Mouse (Mus musculus): ENCODE results near the gene Rusc2. TPM values are rescaled to one million over a fixed set of nuclear protein-coding genes. Genes with fewer than 3 reads are reported as not detected.

The Rusc2 gene
- polyA plus RNA-seq, 1 experiment from 2014 or later = 23.4 TPM

DNA sequence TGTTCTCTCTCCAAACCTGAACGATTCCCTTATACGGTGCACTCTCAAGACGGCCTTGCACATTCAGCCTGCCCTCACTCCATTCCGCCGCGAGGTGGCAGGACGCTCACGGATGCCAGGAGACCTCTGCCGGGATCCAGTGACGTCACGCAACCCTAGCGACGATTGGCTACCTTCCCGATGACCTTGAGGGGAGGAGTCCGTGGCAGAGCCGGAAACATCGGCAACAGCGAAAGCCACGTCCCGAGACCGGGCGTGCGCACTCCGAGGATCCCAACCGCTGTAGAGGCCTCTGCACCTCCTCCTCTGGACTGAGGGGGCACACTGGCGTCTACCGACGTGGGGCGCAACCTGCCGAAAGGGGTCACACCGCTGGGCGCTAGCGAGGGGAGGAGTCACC lies 60.3 kb downstream of the Rusc2 start:
- peak; percentile 95 for ATAC-seq
- no peaks in the 10 kb centered on the region for H3K27me3 ChIP-seq (replicated peaks; ENCODE audit: insufficient read depth, low read length)

GRCm38 (mm10) chr4:43442456-43443361 lies 60.9 kb downstream of the Rusc2 start:
- H3K9ac ChIP-seq (replicated peaks; ENCODE audit: low read depth) = peak overlapping the region; percentile 98
- under 1% methylated on average over 44 of the region's 88 CpGs for WGBS
- H3K4me1 ChIP-seq (ENCODE audit: insufficient read depth, low read depth, low read length) = no peaks in the 10 kb centered on the region
- H3K36me3 ChIP-seq (ENCODE audit: insufficient read depth, low read length) = 0 out of 2 replicates have a peak, but pooled peaks cover 8% of the 10 kb centered on the region
- peak overlapping the region; percentile 93 for H3K4me2 ChIP-seq (replicated peaks; ENCODE audit: low read depth, low read length)
- peak overlapping the region; percentile 96 for H3K4me3 ChIP-seq (ENCODE audit: low read depth, low read length)
- no peaks in the 10 kb centered on the region for H3K9me3 ChIP-seq (ENCODE audit: low read length)
- ATAC-seq (peak; percentile 77), DNase-seq (ENCODE audit: low spot score) (peak; percentile 90)
- no peak for TF ChIP-seq EP300 (IDR thresholded peaks at IDR 0.05)
- no peak for TF ChIP-seq CTCF (IDR thresholded peaks at IDR 0.05)
- peak overlapping the region; percentile 92 for H3K27ac ChIP-seq (ENCODE audit: low read length)
- H3K27me3 ChIP-seq (replicated peaks; ENCODE audit: insufficient read depth, low read length) = no peaks in the 10 kb centered on the region

More for the DNA sequence above, 60.3 kb downstream of the Rusc2 start:
- H3K9ac ChIP-seq (replicated peaks; ENCODE audit: low read depth) = peak overlapping the region; percentile 98
- 0 out of 2 replicates have a peak, but pooled peaks cover 6% of the 10 kb centered on the region for H3K36me3 ChIP-seq (ENCODE audit: insufficient read depth, low read length)
- DNase-seq (ENCODE audit: low spot score) = peak; percentile 99
- TF ChIP-seq CTCF (IDR thresholded peaks at IDR 0.05) (peak; percentile 96), EP300 (IDR thresholded peaks at IDR 0.05) (no peak)
- H3K4me2 ChIP-seq (replicated peaks; ENCODE audit: low read depth, low read length) = peak overlapping the region; percentile 93
- H3K4me1 ChIP-seq (ENCODE audit: insufficient read depth, low read depth, low read length) = no peaks in the 10 kb centered on the region
- H3K27ac ChIP-seq (ENCODE audit: low read length) = peak overlapping the region; percentile 92
- H3K4me3 ChIP-seq (ENCODE audit: low read depth, low read length) = peak overlapping the region; percentile 96
- under 1% methylated on average over 33 of the region's 33 CpGs for WGBS
- H3K9me3 ChIP-seq (ENCODE audit: low read length) = no peaks in the 10 kb centered on the region

DNA sequence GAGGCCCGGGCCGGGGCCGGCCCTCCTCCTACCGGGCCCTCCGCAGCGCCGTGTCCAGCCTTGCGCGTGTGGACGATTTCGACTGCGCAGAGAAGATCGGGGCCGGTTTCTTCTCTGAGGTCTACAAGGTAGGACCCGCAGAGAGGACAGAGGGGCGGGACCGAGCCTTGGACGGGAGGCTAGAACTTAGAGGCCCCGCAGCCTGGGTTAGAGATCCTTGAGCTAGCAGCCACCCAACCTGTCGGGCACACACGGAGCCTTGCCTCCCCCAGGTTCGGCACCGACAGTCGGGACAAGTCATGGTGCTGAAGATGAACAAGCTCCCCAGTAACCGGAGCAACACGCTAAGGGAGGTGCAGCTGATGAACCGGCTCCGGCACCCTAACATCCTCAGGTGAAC lies 61.7 kb downstream of the Rusc2 start:
- Histone ChIP-seq H3K4me3 (ENCODE audit: low read depth, low read length) (peak overlapping the region; percentile 96), H3K9me3 (ENCODE audit: low read length) (no peaks in the 10 kb centered on the region), H3K27me3 (replicated peaks; ENCODE audit: insufficient read depth, low read length) (no peaks in the 10 kb centered on the region), H3K4me2 (replicated peaks; ENCODE audit: low read depth, low read length) (peak overlapping the region; percentile 93), H3K4me1 (ENCODE audit: insufficient read depth, low read depth, low read length) (no peaks in the 10 kb centered on the region), H3K9ac (replicated peaks; ENCODE audit: low read depth) (peak overlapping the region; percentile 98), H3K36me3 (ENCODE audit: insufficient read depth, low read length) (0 out of 2 replicates have a peak, but pooled peaks cover 8% of the 10 kb centered on the region), H3K27ac (ENCODE audit: low read length) (peak overlapping the region; percentile 92)
- TF ChIP-seq CTCF (IDR thresholded peaks at IDR 0.05) (no peak), EP300 (IDR thresholded peaks at IDR 0.05) (no peak)
- WGBS = 7% methylated on average over 28 of the region's 28 CpGs
- DNase-seq (ENCODE audit: low spot score) (peak; percentile 42), ATAC-seq (no peak)

GRCm38 (mm10) chr4:43447251-43447650 lies 65.5 kb downstream of the Rusc2 start:
- TF ChIP-seq EP300 (IDR thresholded peaks at IDR 0.05) (no peak), CTCF (IDR thresholded peaks at IDR 0.05) (no peak)
- H3K4me1 ChIP-seq (ENCODE audit: insufficient read depth, low read depth, low read length) = no peaks in the 10 kb centered on the region
- 84% methylated on average over 13 of the region's 13 CpGs for WGBS
- H3K4me3 ChIP-seq (ENCODE audit: low read depth, low read length) = no peak overlapping the region
- no peak overlapping the region for H3K9ac ChIP-seq (replicated peaks; ENCODE audit: low read depth)
- H3K9me3 ChIP-seq (ENCODE audit: low read length) = no peaks in the 10 kb centered on the region
- H3K4me2 ChIP-seq (replicated peaks; ENCODE audit: low read depth, low read length) = no peak overlapping the region
- ATAC-seq (no peak), DNase-seq (ENCODE audit: low spot score) (no peak)
- H3K27me3 ChIP-seq (replicated peaks; ENCODE audit: insufficient read depth, low read length) = no peaks in the 10 kb centered on the region
- H3K27ac ChIP-seq (ENCODE audit: low read length) = no peak overlapping the region
- H3K36me3 ChIP-seq (ENCODE audit: insufficient read depth, low read length) = 0 out of 2 replicates have a peak, but pooled peaks cover 8% of the 10 kb centered on the region

- Histone ChIP-seq H3K4me1 (ENCODE audit: insufficient read depth, low read depth, low read length) (peaks cover 1% of the 10 kb centered on the region; the same call in 1 of the 2 replicates), H3K9ac (replicated peaks; ENCODE audit: low read depth) (no peak overlapping the region), H3K36me3 (ENCODE audit: insufficient read depth, low read length) (0 out of 2 replicates have a peak, but pooled peaks cover 8% of the 10 kb centered on the region), H3K4me3 (ENCODE audit: low read depth, low read length) (no peak overlapping the region), H3K27me3 (replicated peaks; ENCODE audit: insufficient read depth, low read length) (0 out of 2 replicates have a peak, but pooled peaks cover 4% of the 10 kb centered on the region), H3K4me2 (replicated peaks; ENCODE audit: low read depth, low read length) (no peak overlapping the region), H3K9me3 (ENCODE audit: low read length) (no peaks in the 10 kb centered on the region), H3K27ac (ENCODE audit: low read length) (no peak overlapping the region)
- WGBS = 86% methylated on average over 3 of the region's 3 CpGs
- no peak for ATAC-seq
- TF ChIP-seq CTCF (IDR thresholded peaks at IDR 0.05) = no peak
- no peak for TF ChIP-seq EP300 (IDR thresholded peaks at IDR 0.05)
- DNase-seq (ENCODE audit: low spot score) = no peak
Observed at GRCm38 (mm10) chr4:43448554-43448953, 66.8 kb downstream of the Rusc2 start.

DNA sequence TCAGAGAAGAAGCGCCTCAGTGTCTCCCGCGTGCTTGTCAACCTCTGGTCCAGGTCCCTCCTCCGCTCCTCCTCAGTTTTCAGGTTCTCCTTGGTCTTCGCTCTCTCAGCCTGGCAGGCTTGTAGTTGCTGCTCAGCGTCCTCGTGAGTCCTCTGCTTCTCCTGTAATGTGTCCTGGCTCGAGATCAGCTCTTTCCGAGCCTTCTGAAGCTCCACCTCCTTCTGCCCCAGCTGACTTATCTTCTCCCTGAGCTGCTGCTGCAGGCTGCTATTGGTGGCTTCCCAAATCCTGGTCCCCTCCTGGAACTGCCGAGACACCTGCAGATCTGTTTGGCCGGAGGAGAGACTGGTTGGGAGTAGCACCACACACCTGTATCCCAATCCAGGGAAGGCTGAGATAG lies 70.5 kb downstream of the Rusc2 start:
- 47% methylated on average over 11 of the region's 11 CpGs for whole genome bisulfite sequencing
- Histone ChIP-seq H3K9me3 (ENCODE audit: low read length) (no peaks in the 10 kb centered on the region), H3K27me3 (replicated peaks; ENCODE audit: insufficient read depth, low read length) (0 out of 2 replicates have a peak, but pooled peaks cover 7% of the 10 kb centered on the region), H3K4me1 (ENCODE audit: insufficient read depth, low read depth, low read length) (peaks cover 4% of the 10 kb centered on the region; the same call in 1 of the 2 replicates), H3K27ac (ENCODE audit: low read length) (no peak overlapping the region), H3K4me2 (replicated peaks; ENCODE audit: low read depth, low read length) (no peak overlapping the region), H3K4me3 (ENCODE audit: low read depth, low read length) (no peak overlapping the region), H3K9ac (replicated peaks; ENCODE audit: low read depth) (no peak overlapping the region), H3K36me3 (ENCODE audit: insufficient read depth, low read length) (no peaks in the 10 kb centered on the region)
- TF ChIP-seq EP300 (IDR thresholded peaks at IDR 0.05) (no peak), CTCF (IDR thresholded peaks at IDR 0.05) (no peak)
- DNase-seq (ENCODE audit: low spot score) = no peak
- no peak for ATAC-seq

All from lung, postnatal 0 days (tissue).